Mouse (Mus musculus) midbrain, embryonic 15.5 days (tissue): ENCODE data around the gene Lctl. TPM values are rescaled to one million over a fixed set of nuclear protein-coding genes. Genes with fewer than 3 reads are reported as not detected.

ENCODE experiments used
- ATAC-seq: fragments of 200-750 bp; cut with Nextera tagmentation; replicated peaks from 2 replicates; pipeline ENCODE4 v1.8.0; 2017; ENCODE audit warnings: moderate TSS enrichment
- H3K27ac ChIP-seq: fragments of 300-500 bp; sonication (generic); 2 replicates; pipeline ENCODE4 v1.5.1; 2015; ENCODE audit warnings: mild to moderate bottlenecking, inconsistent platforms
- H3K27me3 ChIP-seq: fragments of 300-500 bp; sonication (generic); replicated peaks from 2 replicates; pipeline ENCODE4 v1.6.1; 2015; ENCODE audit warnings: inconsistent platforms
- H3K36me3 ChIP-seq: fragments of 300-500 bp; sonication (generic); replicated peaks from 2 replicates; pipeline ENCODE4 v1.6.1; 2015; ENCODE audit warnings: inconsistent platforms
- H3K4me1 ChIP-seq: fragments of 300-500 bp; sonication (generic); 2 replicates; pipeline ENCODE4 v1.6.1; 2015; ENCODE audit warnings: inconsistent platforms
- H3K4me2 ChIP-seq: fragments of 300-500 bp; sonication (generic); 2 replicates; pipeline ENCODE4 v1.6.1; 2015; ENCODE audit warnings: inconsistent platforms, mild to moderate bottlenecking, moderate library complexity
- H3K4me3 ChIP-seq: fragments of 300-500 bp; sonication (generic); 2 replicates; pipeline ENCODE4 v1.5.1; 2015; ENCODE audit warnings: mild to moderate bottlenecking, inconsistent platforms
- H3K9ac ChIP-seq: fragments of 300-500 bp; sonication (generic); 2 replicates; pipeline ENCODE4 v1.6.1; 2015; ENCODE audit warnings: mild to moderate bottlenecking, inconsistent platforms
- H3K9me3 ChIP-seq: fragments of 300-500 bp; sonication (generic); 2 replicates; pipeline ENCODE4 v1.6.1; 2016; ENCODE audit warnings: inconsistent platforms
- WGBS: fragments of 180-500 bp; shearing (Covaris S2); methylation state at CpG from one replicate; pipeline ENCODE4 v1.1.7; 2015; ENCODE audit warnings: mixed read lengths; 5-methylcytosine and 5-hydroxymethylcytosine counted together
- polyA plus RNA-seq: library from polyadenylated mRNA; unstranded; fragments of >200 nt; fragmentation: Nextera tagmentation; extraction: Ambion mirVana; gene quantifications from 2 replicates; pipeline ENCODE4 v1.2.1, GENCODE M21; 2015

Lctl gene
- not detected in 2 replicates for polyA plus RNA-seq

DNA sequence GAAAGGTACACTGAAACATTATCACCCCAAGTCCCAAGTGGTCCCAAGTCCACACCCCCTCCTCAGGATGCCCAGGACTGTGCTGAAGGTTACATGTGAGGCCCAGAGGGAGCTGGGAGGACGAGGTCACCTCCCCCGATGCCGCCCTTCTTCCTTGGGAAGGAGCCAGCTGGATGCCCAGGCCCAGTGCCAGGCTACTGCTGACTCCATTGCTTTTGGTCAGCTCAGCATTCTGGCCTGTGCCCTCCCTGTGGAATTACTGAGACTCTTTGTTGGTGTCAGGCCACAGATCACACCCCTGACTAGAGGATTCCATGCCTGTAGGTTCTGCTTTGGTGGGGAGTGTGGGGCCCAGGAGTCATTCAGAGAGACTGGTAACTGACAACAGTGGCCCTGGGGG is at the start of gene Lctl:
Gene Lctl (plus strand): TSS at position 272 of the 400 bp plus-strand sequence.
- WGBS, result 65% methylated on average over 3 of the region's 3 CpGs

DNA sequence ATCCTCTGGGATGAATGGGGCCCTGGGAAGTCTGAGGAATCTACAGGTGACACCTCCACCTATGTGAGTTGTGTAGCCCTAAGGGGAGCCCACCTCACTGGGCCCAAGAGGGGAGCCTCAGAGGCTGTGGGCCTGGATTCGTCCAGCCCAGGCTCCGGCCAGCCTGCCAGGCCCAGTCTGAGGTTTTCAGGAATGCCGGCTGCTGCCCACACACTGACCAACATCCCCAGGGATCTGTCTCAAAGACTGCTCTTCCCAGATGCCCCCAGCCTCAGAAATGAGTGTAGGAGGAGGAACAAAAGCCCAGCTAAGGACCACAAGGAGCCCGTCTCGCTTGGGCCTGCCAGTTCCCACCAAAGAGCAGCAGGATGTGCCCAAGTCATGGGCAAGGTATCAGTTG is 49.2 kb upstream of the Lctl start:
- Histone ChIP-seq H3K36me3 (no peaks in the 10 kb centered on the region), H3K4me2 (no peak overlapping the region), H3K9me3 (no peaks in the 10 kb centered on the region), H3K27ac (no peak overlapping the region), H3K9ac (no peak overlapping the region), H3K27me3 (no peaks in the 10 kb centered on the region), H3K4me1 (no peaks in the 10 kb centered on the region; the same call in 1 of the 2 replicates), H3K4me3 (no peak overlapping the region)
- 86% methylated on average over 5 of the region's 5 CpGs for WGBS
- no peak for ATAC-seq

More for the DNA sequence above, at the start of gene Lctl:
- H3K4me1 ChIP-seq, result no peaks in the 10 kb centered on the region
- no peak within 1 kb of the TSS for H3K9ac ChIP-seq
- no peak for ATAC-seq
- H3K4me2 ChIP-seq, result no peak within 1 kb of the TSS
- H3K9me3 ChIP-seq, result no peaks in the 10 kb centered on the region
- no peaks in the 10 kb centered on the region for H3K27me3 ChIP-seq
- H3K36me3 ChIP-seq, result no peaks in the 10 kb centered on the region
- H3K4me3 ChIP-seq, result no peak within 1 kb of the TSS
- H3K27ac ChIP-seq, result no peak within 1 kb of the TSS

DNA sequence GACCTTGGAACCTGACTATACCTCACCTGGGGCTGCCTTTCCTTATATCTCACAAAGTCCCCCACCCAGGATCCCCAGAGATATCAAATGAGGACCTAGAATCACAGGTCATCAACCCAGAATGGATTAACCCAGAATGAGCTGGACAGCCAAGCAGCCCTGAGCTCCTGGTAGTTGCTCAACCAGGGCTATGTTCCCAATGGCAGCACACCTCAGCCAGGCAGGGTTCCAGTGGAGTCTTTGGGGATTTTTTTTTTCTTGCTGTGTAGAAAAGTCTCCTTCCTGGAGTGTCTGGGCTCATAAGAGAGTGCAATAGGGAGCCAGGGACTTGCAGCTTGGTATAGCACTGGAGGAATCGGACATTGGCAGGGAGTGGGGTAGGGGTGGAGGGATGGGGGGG is 48.4 kb upstream of the Lctl start:
- Histone ChIP-seq H3K27me3 (no peaks in the 10 kb centered on the region), H3K4me3 (no peak overlapping the region), H3K27ac (no peak overlapping the region), H3K9ac (no peak overlapping the region), H3K4me2 (no peak overlapping the region), H3K4me1 (no peaks in the 10 kb centered on the region; the same call in 1 of the 2 replicates), H3K36me3 (no peaks in the 10 kb centered on the region), H3K9me3 (no peaks in the 10 kb centered on the region)
- no peak for ATAC-seq
- no CpG with 5 or more reads among the region's 1 CpGs for WGBS

DNA sequence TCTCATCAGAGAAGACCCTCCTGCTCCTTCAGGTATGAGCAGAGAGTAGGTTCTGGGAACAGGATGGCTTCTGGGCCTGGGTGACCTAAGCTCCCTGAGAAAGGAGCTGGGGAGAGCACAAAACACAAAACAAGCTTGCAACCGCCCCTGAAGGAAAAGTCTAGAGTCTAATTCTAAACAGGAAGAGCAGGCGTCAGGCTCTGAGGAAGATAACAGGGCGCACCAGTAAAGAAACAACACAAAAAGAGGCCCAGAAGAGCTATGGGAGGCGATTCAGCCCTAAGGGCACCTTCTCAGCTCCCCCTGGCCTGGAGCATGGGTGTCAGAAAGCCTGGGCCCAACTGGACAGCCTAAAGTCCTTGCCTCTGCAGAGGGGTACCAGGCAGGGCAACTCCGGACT is 47.8 kb upstream of the Lctl start:
- H3K4me2 ChIP-seq, result no peak overlapping the region

DNA sequence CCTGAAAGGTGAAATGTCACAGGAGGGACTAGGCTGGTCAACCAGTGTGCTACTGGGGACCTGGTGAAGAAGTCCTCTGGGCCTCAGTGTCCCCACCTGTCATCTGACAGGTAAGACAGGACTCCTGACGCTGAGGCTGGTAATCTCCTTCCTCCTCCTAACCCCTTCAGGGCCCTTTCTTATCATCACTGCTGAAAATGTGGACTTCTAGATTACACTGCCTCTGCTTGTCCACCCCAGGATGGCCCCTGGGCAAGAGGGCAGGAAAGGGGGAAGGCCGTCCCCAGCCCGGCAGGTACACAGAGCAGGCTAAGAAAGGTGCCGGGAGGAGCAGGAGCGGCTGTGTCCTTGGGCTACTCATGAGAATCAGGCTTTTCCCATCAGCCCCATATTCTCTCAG is 46.3 kb upstream of the Lctl start:
- WGBS, result 88% methylated on average over 5 of the region's 5 CpGs
- no peak overlapping the region for H3K4me3 ChIP-seq
- ATAC-seq, result no peak
- H3K27me3 ChIP-seq, result no peaks in the 10 kb centered on the region
- H3K27ac ChIP-seq, result no peak overlapping the region
- no peaks in the 10 kb centered on the region for H3K36me3 ChIP-seq
- H3K9me3 ChIP-seq, result no peaks in the 10 kb centered on the region
- H3K4me2 ChIP-seq, result no peak overlapping the region
- H3K4me1 ChIP-seq, result no peaks in the 10 kb centered on the region; the same call in 1 of the 2 replicates
- no peak overlapping the region for H3K9ac ChIP-seq

More for the DNA sequence above, 47.8 kb upstream of the Lctl start:
- H3K27ac ChIP-seq, result no peak overlapping the region
- no peaks in the 10 kb centered on the region for H3K27me3 ChIP-seq
- H3K4me3 ChIP-seq, result no peak overlapping the region
- H3K9me3 ChIP-seq, result no peaks in the 10 kb centered on the region
- 90% methylated on average over 5 of the region's 5 CpGs for WGBS
- no peaks in the 10 kb centered on the region for H3K36me3 ChIP-seq
- no peak overlapping the region for H3K9ac ChIP-seq
- no peak for ATAC-seq
- no peaks in the 10 kb centered on the region; the same call in 1 of the 2 replicates for H3K4me1 ChIP-seq

DNA sequence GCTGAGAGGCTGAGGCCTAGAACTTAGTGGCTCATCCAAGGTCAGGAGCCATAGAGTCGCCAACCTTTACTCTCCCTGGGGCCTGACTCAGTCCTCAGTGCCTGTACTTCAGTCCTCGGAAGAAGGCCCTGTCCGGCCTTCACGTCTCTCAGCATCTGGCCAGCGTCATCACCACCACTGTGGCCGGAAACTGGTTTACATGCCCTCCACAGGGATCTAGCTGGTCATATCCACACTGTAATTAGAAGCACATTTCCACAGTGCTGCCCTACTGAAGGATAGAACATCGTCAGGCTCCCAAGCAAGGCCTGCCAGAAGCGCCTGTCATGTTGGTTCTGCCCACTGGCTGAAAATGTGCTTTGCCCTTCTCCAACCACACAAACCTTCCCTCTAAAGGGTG is 42.1 kb upstream of the Lctl start:
- no peaks in the 10 kb centered on the region for H3K27me3 ChIP-seq
- no peak overlapping the region for H3K4me3 ChIP-seq
- no peaks in the 10 kb centered on the region for H3K36me3 ChIP-seq
- WGBS, result 94% methylated on average over 8 of the region's 8 CpGs
- H3K4me1 ChIP-seq, result no peaks in the 10 kb centered on the region
- H3K9me3 ChIP-seq, result no peaks in the 10 kb centered on the region
- ATAC-seq, result no peak
- no peak overlapping the region for H3K27ac ChIP-seq
- no peak overlapping the region for H3K4me2 ChIP-seq
- H3K9ac ChIP-seq, result no peak overlapping the region

DNA sequence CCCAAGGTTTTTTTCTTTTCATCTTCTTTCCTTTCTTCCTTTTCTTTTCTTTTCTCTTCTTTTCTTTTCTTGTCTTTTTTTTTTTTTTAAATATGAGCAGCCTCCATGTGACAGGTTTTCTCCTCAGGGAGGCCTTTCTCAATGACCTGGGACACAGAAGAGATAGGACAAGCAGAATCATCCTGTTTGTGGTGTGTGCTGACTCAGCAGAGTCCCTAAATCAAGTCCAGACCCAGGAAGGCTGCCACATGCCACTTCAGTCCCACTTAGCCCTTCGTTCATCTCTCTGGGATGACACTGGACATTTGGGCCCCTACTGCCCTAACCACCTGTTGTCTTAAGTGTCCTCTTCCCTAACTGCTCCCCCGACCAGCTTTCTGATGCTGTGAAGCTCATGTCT is 40.5 kb upstream of the Lctl start:
- Histone ChIP-seq H3K27ac (no peak overlapping the region), H3K4me3 (no peak overlapping the region), H3K36me3 (no peaks in the 10 kb centered on the region), H3K4me1 (no peaks in the 10 kb centered on the region), H3K9ac (no peak overlapping the region), H3K9me3 (no peaks in the 10 kb centered on the region), H3K27me3 (no peaks in the 10 kb centered on the region), H3K4me2 (no peak overlapping the region)
- no peak for ATAC-seq
- 82% methylated on average over 2 of the region's 2 CpGs for WGBS

DNA sequence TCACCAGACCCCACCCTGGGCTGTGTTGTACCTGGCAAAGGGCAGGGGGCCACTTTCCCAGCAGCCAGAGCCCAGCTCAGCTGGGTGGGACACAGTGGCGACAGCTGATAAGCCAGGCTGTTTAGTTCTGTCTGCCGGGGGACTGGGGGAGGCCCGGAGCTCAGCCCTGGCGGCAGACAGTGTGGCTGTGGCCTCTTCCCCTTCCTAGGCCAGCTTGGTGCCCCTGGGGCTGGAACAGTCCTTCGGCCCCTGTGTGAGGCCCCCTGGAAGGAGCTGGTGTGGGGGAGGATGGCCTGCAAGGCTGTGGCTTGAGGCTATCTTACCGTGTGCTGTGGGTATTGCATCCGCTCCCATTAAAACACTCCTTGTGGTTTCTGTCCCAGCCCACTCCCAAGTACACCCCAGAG is 38.6 kb upstream of the Lctl start:
- H3K27ac ChIP-seq, result no peak overlapping the region
- no peak for ATAC-seq
- no peak overlapping the region for H3K4me3 ChIP-seq
- H3K36me3 ChIP-seq, result no peaks in the 10 kb centered on the region
- 47% methylated on average over 7 of the region's 7 CpGs for WGBS
- no peaks in the 10 kb centered on the region for H3K9me3 ChIP-seq
- no peak overlapping the region for H3K9ac ChIP-seq
- H3K4me2 ChIP-seq, result no peak overlapping the region
- no peaks in the 10 kb centered on the region for H3K4me1 ChIP-seq
- H3K27me3 ChIP-seq, result peaks cover 1% of the 10 kb centered on the region

DNA sequence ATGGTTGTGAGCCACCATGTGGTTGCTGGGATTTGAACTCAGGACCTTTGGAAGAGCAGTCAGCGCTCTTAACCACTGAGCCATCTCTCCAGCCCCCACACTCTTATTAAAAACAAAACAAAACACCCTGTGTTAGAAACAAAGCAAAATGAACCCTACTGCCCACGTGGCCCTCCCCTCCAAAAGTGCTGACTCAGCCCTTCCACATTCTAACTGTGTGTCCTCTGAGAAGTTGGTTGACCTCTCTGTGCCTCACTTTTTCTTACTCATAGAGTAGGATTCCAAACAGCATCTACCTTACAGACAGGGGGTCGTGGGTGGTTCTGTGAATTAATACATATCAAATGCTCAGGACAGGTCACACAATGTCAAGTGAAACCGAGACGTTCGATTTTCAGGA is 37.0 kb upstream of the Lctl start:
- H3K27ac ChIP-seq, result no peak overlapping the region
- H3K4me2 ChIP-seq, result no peak overlapping the region
- H3K4me1 ChIP-seq, result peaks cover 7% of the 10 kb centered on the region
- no peak for ATAC-seq
- no peaks in the 10 kb centered on the region for H3K36me3 ChIP-seq
- H3K4me3 ChIP-seq, result no peak overlapping the region
- H3K9me3 ChIP-seq, result no peaks in the 10 kb centered on the region
- WGBS, result 90% methylated on average over 6 of the region's 6 CpGs
- H3K27me3 ChIP-seq, result peaks cover 10% of the 10 kb centered on the region
- H3K9ac ChIP-seq, result no peak overlapping the region

DNA sequence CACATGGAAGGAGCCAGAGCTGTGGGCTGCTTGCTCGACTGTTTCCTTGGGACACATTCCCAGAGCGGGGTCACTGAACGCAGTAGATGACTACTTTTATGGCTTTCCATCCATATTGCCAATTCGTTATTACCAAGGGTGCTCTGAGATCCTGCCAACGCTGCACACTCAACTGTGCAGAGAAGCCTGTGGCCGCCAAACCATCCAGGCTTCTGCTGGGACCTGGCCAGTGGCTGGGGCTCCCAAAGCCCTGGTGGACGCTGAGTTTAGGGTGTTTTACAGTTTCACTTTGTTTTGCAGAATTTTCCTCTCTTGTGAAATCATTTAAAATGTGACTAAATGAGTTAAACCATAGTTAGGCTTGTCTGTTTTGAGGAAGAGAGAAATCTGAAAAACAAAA is 32.7 kb upstream of the Lctl start:
- no peak for ATAC-seq
- Histone ChIP-seq H3K9ac (no peak overlapping the region), H3K27ac (no peak overlapping the region), H3K4me3 (peak overlapping the region; percentile 32; the same call in 1 of the 2 replicates), H3K9me3 (no peaks in the 10 kb centered on the region), H3K36me3 (no peaks in the 10 kb centered on the region), H3K27me3 (peaks cover 17% of the 10 kb centered on the region), H3K4me1 (peaks cover 12% of the 10 kb centered on the region), H3K4me2 (peak overlapping the region; percentile 80)
- WGBS, result 44% methylated on average over 7 of the region's 7 CpGs

DNA sequence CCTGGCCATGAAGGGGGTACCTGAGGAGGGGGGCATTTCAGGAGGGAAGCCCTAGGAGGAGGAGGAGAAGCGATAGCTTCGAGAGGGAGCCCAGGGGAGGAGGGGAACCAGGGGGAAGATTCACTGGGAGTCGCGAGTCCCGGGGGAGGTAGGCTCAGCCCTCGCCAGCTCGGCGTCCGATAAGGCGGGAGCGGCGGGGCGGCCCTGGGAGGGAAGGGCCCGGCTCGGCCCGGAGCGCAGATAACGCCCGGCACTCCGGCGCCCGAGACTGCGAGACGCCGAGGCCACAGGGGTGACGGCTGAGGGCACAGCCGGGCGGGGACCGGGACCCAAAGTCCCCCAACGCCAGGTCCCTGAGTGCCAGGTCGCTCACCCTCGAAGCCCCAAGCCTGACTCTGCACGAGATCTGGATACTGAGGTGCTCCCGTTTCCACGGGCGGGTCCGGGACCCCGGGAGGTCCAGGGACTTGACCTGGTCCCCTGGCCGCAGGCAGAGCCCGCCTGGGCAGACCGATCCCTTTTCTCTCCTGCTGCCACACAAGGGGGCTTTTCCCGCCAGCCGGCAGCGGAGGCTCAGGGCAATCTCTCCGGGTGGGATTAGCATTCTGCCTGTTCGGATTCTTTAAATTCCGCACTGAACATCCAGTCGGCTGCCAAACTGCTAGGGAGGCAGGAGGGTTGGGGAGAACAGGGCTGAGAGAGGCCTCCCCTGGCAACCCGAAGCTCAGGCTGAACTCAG is 32.1 kb upstream of the Lctl start:
- Histone ChIP-seq H3K9ac (peak overlapping the region; percentile 32), H3K9me3 (no peaks in the 10 kb centered on the region), H3K27me3 (peaks cover 17% of the 10 kb centered on the region), H3K4me2 (peak overlapping the region; percentile 80), H3K27ac (no peak overlapping the region), H3K4me1 (peaks cover 12% of the 10 kb centered on the region), H3K4me3 (peak overlapping the region; percentile 32), H3K36me3 (no peaks in the 10 kb centered on the region)
- WGBS, result 2% methylated on average over 48 of the region's 49 CpGs
- ATAC-seq, result 0 out of 2 replicates have a peak, but pooled peaks have one; percentile 42

DNA sequence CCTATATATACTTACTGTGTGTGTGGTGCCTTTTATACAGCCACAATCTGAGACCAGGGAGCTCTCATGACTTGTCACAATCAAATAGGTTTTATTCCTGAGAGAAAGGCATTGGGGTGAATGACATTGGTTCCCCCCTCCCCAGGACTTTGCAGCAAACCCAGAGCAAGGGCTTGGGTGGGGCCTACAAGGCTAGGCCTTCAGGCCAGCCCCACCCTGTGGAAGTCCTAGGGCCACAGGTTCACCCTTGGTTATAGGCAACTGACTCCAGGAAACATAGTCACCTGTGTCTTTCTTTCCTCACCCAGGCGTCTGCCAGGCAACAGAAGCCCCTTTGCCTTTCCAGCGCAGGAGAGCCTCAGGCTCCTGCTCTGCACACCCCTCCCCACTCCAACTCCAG is 31.0 kb upstream of the Lctl start:
- 70% methylated on average over 2 of the region's 2 CpGs for WGBS
- no peak overlapping the region for H3K4me2 ChIP-seq
- H3K4me1 ChIP-seq, result peaks cover 12% of the 10 kb centered on the region
- H3K9ac ChIP-seq, result no peak overlapping the region
- H3K27ac ChIP-seq, result no peak overlapping the region
- no peaks in the 10 kb centered on the region for H3K9me3 ChIP-seq
- peaks cover 17% of the 10 kb centered on the region for H3K27me3 ChIP-seq
- H3K36me3 ChIP-seq, result no peaks in the 10 kb centered on the region
- no peak for ATAC-seq
- no peak overlapping the region for H3K4me3 ChIP-seq

DNA sequence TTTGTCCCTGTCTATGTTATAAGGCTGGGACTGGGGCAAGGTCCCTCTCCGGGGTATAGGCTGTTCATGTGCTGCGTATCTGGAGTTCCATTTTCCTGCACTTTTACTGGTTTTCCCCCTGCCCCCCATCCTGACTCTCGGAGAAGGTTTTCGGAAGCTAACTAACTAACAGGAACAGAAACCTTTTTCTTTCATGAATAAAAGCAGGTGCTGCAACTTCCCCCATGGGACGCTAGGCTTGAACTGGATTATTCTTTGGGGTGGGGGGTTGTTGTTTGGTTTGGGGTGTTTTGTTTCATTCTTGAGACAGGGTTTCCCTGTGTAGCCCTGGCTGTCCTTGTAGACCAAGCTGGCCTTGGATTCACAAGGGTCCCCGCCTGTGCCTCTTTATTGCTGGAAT is 30.4 kb upstream of the Lctl start:
- WGBS, result 80% methylated on average over 6 of the region's 6 CpGs
- Histone ChIP-seq H3K4me1 (peaks cover 12% of the 10 kb centered on the region), H3K9me3 (no peaks in the 10 kb centered on the region), H3K4me3 (no peak overlapping the region), H3K27me3 (peaks cover 17% of the 10 kb centered on the region), H3K36me3 (no peaks in the 10 kb centered on the region), H3K9ac (no peak overlapping the region), H3K4me2 (no peak overlapping the region), H3K27ac (no peak overlapping the region)
- ATAC-seq, result no peak
